Mouse (Mus musculus) megakaryocyte-erythroid progenitor cell, adult 5-6 weeks (primary cell): ENCODE data around the gene Gtpbp1. TPM values are rescaled to one million over a fixed set of nuclear protein-coding genes. Genes with fewer than 3 reads are reported as not detected.
A peak's percentile ranks its signal among the peaks of the same experiment; 100 is the strongest.

ENCODE experiments used
- ATAC-seq: replicated peaks from 2 replicates; pipeline ENCODE4 v1.8.0; 2016; ENCODE audit warnings: mild to moderate bottlenecking, inconsistent platforms; ENCODE audit not compliant: severe bottlenecking, poor library complexity, low FRiP score, low TSS enrichment
- total RNA-seq, 2 experiments: library from RNA; stranded (forward) in 1 of 2; stranded (reverse) in 1 of 2; fragments of 200-1000, 215-1000 nt in 1 of 2; fragments of >200 nt in 1 of 2; fragmentation: Nextera tagmentation in 1 of 2; gene quantifications; 2 replicates each; pipeline ENCODE4 v1.2.3; 2014 to 2017

Gene Gtpbp1
- total RNA-seq, 2 experiments from 2014 or later, result 79.3 to 126 TPM

- no peak for ATAC-seq
Observed at GRCm38 (mm10) chr15:79683707-79684465, 6.8 kb upstream of the Gtpbp1 start.

- ATAC-seq, result no peak
Observed at GRCm38 (mm10) chr15:79684616-79685015, 6.0 kb upstream of the Gtpbp1 start.

GRCm38 (mm10) chr15:79685141-79685641 lies 5.5 kb upstream of the Gtpbp1 start:
- ATAC-seq, result no peak

- peak; percentile 9 for ATAC-seq
Observed at GRCm38 (mm10) chr15:79686046-79686869, 4.4 kb upstream of the Gtpbp1 start.

- ATAC-seq, result no peak
Observed at GRCm38 (mm10) chr15:79687175-79687574, 3.5 kb upstream of the Gtpbp1 start.

- ATAC-seq, result peak; percentile 55
Observed at GRCm38 (mm10) chr15:79687646-79688267, 2.9 kb upstream of the Gtpbp1 start, which contains the start of gene Josd1. Gene Josd1 (minus strand): TSS chr15:79687919.

GRCm38 (mm10) chr15:79688268-79688956 lies 2.2 kb upstream of the Gtpbp1 start:
- ATAC-seq, result no peak

- no peak for ATAC-seq
Observed at GRCm38 (mm10) chr15:79689662-79690425, 801 bp upstream of the Gtpbp1 start.

GRCm38 (mm10) chr15:79691023-79691508 lies 421 bp downstream of the Gtpbp1 start:
- no peak for ATAC-seq

GRCm38 (mm10) chr15:79692334-79692733 lies 1.7 kb downstream of the Gtpbp1 start:
- ATAC-seq, result no peak

GRCm38 (mm10) chr15:79693740-79694139 lies 3.1 kb downstream of the Gtpbp1 start:
- peak; percentile 1; the same call in 1 of the 2 replicates for ATAC-seq

GRCm38 (mm10) chr15:79694512-79694911 lies 3.9 kb downstream of the Gtpbp1 start:
- peak; percentile 56 for ATAC-seq

GRCm38 (mm10) chr15:79695516-79695915 lies 4.9 kb downstream of the Gtpbp1 start:
- peak; percentile 55 for ATAC-seq

GRCm38 (mm10) chr15:79696508-79696907 lies 5.9 kb downstream of the Gtpbp1 start:
- no peak for ATAC-seq

- ATAC-seq, result 0 out of 2 replicates have a peak, but pooled peaks have one; percentile 20
Observed at GRCm38 (mm10) chr15:79697011-79697410, 6.4 kb downstream of the Gtpbp1 start.

- no peak for ATAC-seq
Observed at GRCm38 (mm10) chr15:79697558-79698187, 7.0 kb downstream of the Gtpbp1 start.

GRCm38 (mm10) chr15:79706603-79707214 lies 16.1 kb downstream of the Gtpbp1 start:
- no peak for ATAC-seq
